ENCODE assay signal across 23 mouse cellular contexts in genomic region chr15:79918485-79918884, GRCm38 (mm10). TPM values are rescaled to one million over a fixed set of nuclear protein-coding genes. Genes with fewer than 3 reads are reported as not detected.
DNase-seq lines count a peak whose midpoint lies in the region; ATAC-seq and TF ChIP-seq lines count a peak whose summit lies in the region.
"Had no signal": no experiment of that assay in that cellular context is flagged by ENCODE, and none has a peak within 500 bp of the region (broad histone marks: within the 10 kb centered on the region; RNA-seq: fewer than 3 reads in every experiment).

No protein-coding gene starts in this region.

- H3K4me2 ChIP-seq in hindbrain, embryonic 11.5 days (replicated peaks; ENCODE audit: low read depth, low read length), result no peak overlapping the region
- H3K4me2 ChIP-seq: embryonic facial prominence, embryonic 13.5 days; embryonic facial prominence, embryonic 15.5 days; forebrain, embryonic 13.5 days; forebrain, embryonic 15.5 days had no signal

- H3K36me3 ChIP-seq in hindbrain, embryonic 10.5 days, result peaks cover 28% of the 10 kb centered on the region; the same call in 1 of the 2 replicates
- no peaks in the 10 kb centered on the region for H3K36me3 ChIP-seq in hindbrain, embryonic 11.5 days (ENCODE audit: control insufficient read depth, insufficient read depth, low read length)
- H3K36me3 ChIP-seq in E14TG2a.4 (ENCODE audit: insufficient read depth, low read length) (peaks cover 90% of the 10 kb centered on the region), ES-E14 (ENCODE audit: control insufficient read depth, insufficient read depth, low read length, poor library complexity, severe bottlenecking) (peaks cover 61% of the 10 kb centered on the region)
- H3K36me3 ChIP-seq: embryonic facial prominence, embryonic 15.5 days had no signal

- peaks cover 7% of the 10 kb centered on the region for H3K4me1 ChIP-seq in hindbrain, embryonic 10.5 days (replicated peaks)
- no peaks in the 10 kb centered on the region for H3K4me1 ChIP-seq in hindbrain, embryonic 11.5 days (replicated peaks; ENCODE audit: control insufficient read depth, insufficient read depth, low read length)
- H3K4me1 ChIP-seq in E14TG2a.4 (replicated peaks; ENCODE audit: low read depth, low read length) (peaks cover 83% of the 10 kb centered on the region), ES-E14 (ENCODE audit: control insufficient read depth in 2 of 2, insufficient read depth in 2 of 2, low read length in 2 of 2, poor library complexity in 1 of 2) (peaks cover 0 to 30% of the 10 kb centered on the region in 2 experiments; a peak in 2 of 4 replicates)
- H3K4me1 ChIP-seq in lung, adult 2 months (ENCODE audit: control insufficient read depth, insufficient read depth, low read length), result no peaks in the 10 kb centered on the region
- H3K4me1 ChIP-seq: embryonic facial prominence, embryonic 13.5 days; embryonic facial prominence, embryonic 15.5 days; forebrain, embryonic 13.5 days; forebrain, embryonic 15.5 days had no signal

- TF ChIP-seq CTCF in gastrocnemius, adult 2 months (IDR thresholded peaks at IDR 0.05), result no peak
- TF ChIP-seq CTCF in E14TG2a.4 (conservative IDR thresholded peaks at IDR 0.05; ENCODE audit: low read length), result no peak
- TF ChIP-seq CTCF in lung, adult 2 months (IDR thresholded peaks at IDR 0.05; ENCODE audit: insufficient read depth, low read length), result no peak

- no peaks in the 10 kb centered on the region for H3K9me3 ChIP-seq in hindbrain, embryonic 10.5 days
- H3K9me3 ChIP-seq in hindbrain, embryonic 11.5 days (ENCODE audit: control insufficient read depth, low read length), result no peaks in the 10 kb centered on the region
- H3K9me3 ChIP-seq in E14TG2a.4 (ENCODE audit: low read length) (no peaks in the 10 kb centered on the region), ES-E14 (ENCODE audit: control insufficient read depth, insufficient read depth, low read depth, low read length) (no peaks in the 10 kb centered on the region)
- H3K9me3 ChIP-seq: embryonic facial prominence, embryonic 13.5 days; embryonic facial prominence, embryonic 15.5 days; forebrain, embryonic 13.5 days; forebrain, embryonic 15.5 days had no signal

- ATAC-seq in hindbrain, embryonic 11.5 days (ENCODE audit: low FRiP score), result no peak
- ATAC-seq: forebrain, embryonic 13.5 days; forebrain, embryonic 15.5 days had no signal

- no peak overlapping the region for H3K27ac ChIP-seq in gastrocnemius, adult 2 months
- H3K27ac ChIP-seq in hindbrain, embryonic 10.5 days, result 0 out of 2 replicates have a peak overlapping the region, but pooled peaks have one; percentile 23
- H3K27ac ChIP-seq in hindbrain, embryonic 11.5 days (ENCODE audit: low read depth, low read length), result no peak overlapping the region
- H3K27ac ChIP-seq in ES-E14 (ENCODE audit: insufficient read depth, low read depth, low read length, poor library complexity, severe bottlenecking), result peak overlapping the region; percentile 14; the same call in 1 of the 2 replicates
- H3K27ac ChIP-seq: embryonic facial prominence, embryonic 13.5 days; embryonic facial prominence, embryonic 15.5 days; forebrain, embryonic 13.5 days; forebrain, embryonic 15.5 days had no signal

- in situ Hi-C loops in ES-E14 (cut with MboI; ENCODE audit: low sequenced_read_pairs in 2 of 2, unreplicated experiment in 2 of 2), result no loop called here

- H3K9ac ChIP-seq in hindbrain, embryonic 11.5 days (ENCODE audit: low read depth, low read length), result no peak overlapping the region
- H3K9ac ChIP-seq in ES-E14 (ENCODE audit: insufficient read depth, low read depth, low read length, poor library complexity, severe bottlenecking), result peak overlapping the region; percentile 54; the same call in 1 of the 2 replicates
- H3K9ac ChIP-seq: embryonic facial prominence, embryonic 13.5 days; embryonic facial prominence, embryonic 15.5 days; forebrain, embryonic 13.5 days; forebrain, embryonic 15.5 days had no signal

- TF ChIP-seq POLR2A in lung, adult 2 months (IDR thresholded peaks at IDR 0.05; ENCODE audit: borderline replicate concordance, extremely low read depth, low read depth, low read length), result no peak

- peak; percentile 20 for DNase-seq in gastrocnemius, adult 2 months
- DNase-seq in gastrocnemius, postnatal 10 days, result no peak
- DNase-seq in hindbrain, embryonic 10.5 days (ENCODE audit: low spot score), result no peak
- no peak for DNase-seq in hindbrain, embryonic 11.5 days (ENCODE audit: low spot score)
- no peak for DNase-seq in ES-E14 (ENCODE audit: low read depth, low spot score)
- DNase-seq in thymus, postnatal 10 days (ENCODE audit: low spot score in 2 of 2), result no peak
- no peak for DNase-seq in lung, adult 2 months
- DNase-seq: adrenal gland, adult 2 months; adrenal gland, postnatal 10 days; adrenal gland, postnatal 25 days; cerebellum, adult 11 months; cerebellum, adult 18-20 months; cerebellum, adult 8-10 months; cerebellum, adult 9-11 months; cerebellum, postnatal 14 days; cerebellum, postnatal 36 days; embryo, embryonic 11 days had no signal

- WGBS in hindbrain, embryonic 10.5 days, result 91% methylated on average over 16 of the region's 16 CpGs
- WGBS in hindbrain, embryonic 11.5 days, result 90% methylated on average over 16 of the region's 16 CpGs
- WGBS in lung, adult 2 months, result 85% methylated on average over 16 of the region's 16 CpGs

- no peak overlapping the region for H3K4me3 ChIP-seq in gastrocnemius, adult 2 months
- H3K4me3 ChIP-seq in hindbrain, embryonic 10.5 days, result no peak overlapping the region
- no peak overlapping the region for H3K4me3 ChIP-seq in hindbrain, embryonic 11.5 days (ENCODE audit: low read depth, low read length)
- H3K4me3 ChIP-seq in E14TG2a.4 (replicated peaks; ENCODE audit: low read length) (peak overlapping the region; percentile 60), ES-E14 (ENCODE audit: insufficient read depth in 1 of 2, low read depth in 1 of 2, low read length in 2 of 2, poor library complexity in 1 of 2, severe bottlenecking in 1 of 2) (peak overlapping the region in 1 of 2 experiments; percentile 22; a peak in 1 of 4 replicates)
- H3K4me3 ChIP-seq in lung, adult 2 months (replicated peaks; ENCODE audit: extremely low read depth, low read depth, low read length), result no peak overlapping the region
- H3K4me3 ChIP-seq: embryonic facial prominence, embryonic 13.5 days; embryonic facial prominence, embryonic 15.5 days; erythroblast, embryonic 14.5 days; forebrain, embryonic 13.5 days; forebrain, embryonic 15.5 days had no signal

- H3K27me3 ChIP-seq in hindbrain, embryonic 10.5 days (ENCODE audit: insufficient read depth, poor library complexity, severe bottlenecking), result no peaks in the 10 kb centered on the region
- H3K27me3 ChIP-seq in hindbrain, embryonic 11.5 days (ENCODE audit: control insufficient read depth, insufficient read depth, low read length), result no peaks in the 10 kb centered on the region
- H3K27me3 ChIP-seq in E14TG2a.4 (ENCODE audit: insufficient read depth, low read length), result no peaks in the 10 kb centered on the region
- H3K27me3 ChIP-seq: embryonic facial prominence, embryonic 13.5 days; embryonic facial prominence, embryonic 15.5 days; forebrain, embryonic 13.5 days; forebrain, embryonic 15.5 days had no signal

- intact Hi-C loops in gastrocnemius, adult 2 months (cut with DNase I), result no loop called here

TF ChIP-seq in ES-E14, 5 proteins besides CTCF, POLR2A, EP300 and RAD21:
- TF ChIP-seq HCFC1 (IDR thresholded peaks at IDR 0.05; ENCODE audit: borderline replicate concordance, insufficient read depth, low read length), result no peak
- TF ChIP-seq ZC3H11A (IDR thresholded peaks at IDR 0.05; ENCODE audit: borderline replicate concordance, low read depth, low read length), result no peak
- TF ChIP-seq ZNF384 (IDR thresholded peaks at IDR 0.05; ENCODE audit: low read depth, low read length), result no peak
- no peak for TF ChIP-seq CHD2 (IDR thresholded peaks at IDR 0.05; ENCODE audit: low read depth, low read length)
- no peak for TF ChIP-seq MAFK (IDR thresholded peaks at IDR 0.05; ENCODE audit: insufficient read depth, low read depth, low read length)

RNA-seq across cellular contexts. Expression of gene Apobec3, which starts 27.0 kb away (rescaled TPM):
- 1 to 10 TPM; 2.4 to 2.6 TPM for total RNA-seq in gastrocnemius, adult 2 months (2021)
- 10 to 100 TPM in 1 of 2 experiments, 1 to 10 TPM in 1; 7.5 to 11.8 TPM for total RNA-seq in gastrocnemius, postnatal 10 days (2021)
- 6.9 and 9.0 TPM in 2 replicates for polyA plus RNA-seq in hindbrain, embryonic 10.5 days (2016; fragmentation: Nextera tagmentation; extraction: Ambion mirVana)
- polyA plus RNA-seq in hindbrain, embryonic 11.5 days (2014; fragmentation: Nextera tagmentation; extraction: Ambion mirVana), result 6.0 and 9.3 TPM in 2 replicates
- 39.9 and 42.4 TPM in 2 replicates for total RNA-seq in ES-E14 (2012; rRNA removed)
- polyA plus RNA-seq in lung, adult 2 months (2012; rRNA removed), result 29.7 and 36.7 TPM in 2 replicates

RNA-seq across cellular contexts. Expression of gene Cbx7, which starts 52.4 kb away (rescaled TPM):
- 10 to 100 TPM; 18.9 to 19.6 TPM for total RNA-seq in gastrocnemius, adult 2 months (2021)
- 1 to 10 TPM; 2.9 to 4.1 TPM for total RNA-seq in gastrocnemius, postnatal 10 days (2021)
- 2.4 and 2.9 TPM in 2 replicates for polyA plus RNA-seq in hindbrain, embryonic 10.5 days (2016; fragmentation: Nextera tagmentation; extraction: Ambion mirVana)
- polyA plus RNA-seq in hindbrain, embryonic 11.5 days (2014; fragmentation: Nextera tagmentation; extraction: Ambion mirVana), result 1.7 and 2.2 TPM in 2 replicates
- total RNA-seq in ES-E14 (2012; rRNA removed), result 171 and 233 TPM in 2 replicates
- 72.5 and 75.9 TPM in 2 replicates for polyA plus RNA-seq in lung, adult 2 months (2012; rRNA removed)

Comparison
In these comparisons a context has a peak if more than half of its experiments do, and no peak if none do; other contexts are left out.
1. H3K27ac ChIP-seq: peak in hindbrain, embryonic 10.5 days (single experiment) and ES-E14 (single experiment); none in gastrocnemius, adult 2 months (single experiment) and hindbrain, embryonic 11.5 days (single experiment).